Mouse (Mus musculus) brown adipose tissue, adult 24 weeks (tissue): ENCODE measurements around the gene Glrx. TPM values are rescaled to one million over a fixed set of nuclear protein-coding genes. Genes with fewer than 3 reads are reported as not detected.

Experiments
- H3K27ac ChIP-seq: fragments of 200-500 bp; replicated peaks from 2 replicates; pipeline ENCODE4 v1.5.1; 2012; ENCODE audit warnings: low read depth, mild to moderate bottlenecking, low read length
- H3K4me1 ChIP-seq: fragments of 200-500 bp; 2 replicates; pipeline ENCODE4 v1.6.1; 2012; ENCODE audit warnings: low read length, mixed read lengths; ENCODE audit not compliant: control insufficient read depth, insufficient read depth, insufficient read length
- H3K4me3 ChIP-seq: fragments of 200-500 bp; 2 replicates; pipeline ENCODE4 v1.5.1; 2012; ENCODE audit warnings: low read depth, mild to moderate bottlenecking, low read length, moderate library complexity; ENCODE audit not compliant: insufficient read depth
- polyA plus RNA-seq: library from polyadenylated mRNA; stranded (reverse); fragments of >200 nt; gene quantifications from 2 replicates; pipeline ENCODE4 v1.2.4, GENCODE M21; 2012; ENCODE audit not compliant: missing spikeins, insufficient read depth, insufficient read length

The Glrx gene
- polyA plus RNA-seq, 1 experiment, result 39.4 TPM

DNA sequence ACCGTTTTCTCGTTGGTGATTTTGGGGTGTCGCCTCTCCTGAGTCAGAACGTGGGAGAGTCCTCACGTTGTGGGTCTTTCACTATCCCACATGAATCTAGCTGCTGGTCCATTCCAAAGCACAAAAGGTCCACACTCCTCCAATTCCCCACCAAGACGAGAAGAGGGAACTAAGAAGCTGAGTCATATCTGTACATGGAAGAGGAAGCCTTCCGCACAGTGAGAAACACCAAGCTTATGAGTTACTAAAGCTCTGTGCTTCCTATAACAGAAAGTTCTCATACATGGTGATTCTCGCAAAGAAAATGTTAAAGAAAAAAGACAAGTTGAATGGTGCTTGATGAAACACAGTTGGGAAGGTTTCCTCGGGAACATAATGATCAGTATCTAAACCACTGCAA is 16.5 kb upstream of the Glrx start:
- Histone ChIP-seq H3K27ac (no peak overlapping the region), H3K4me3 (no peak overlapping the region), H3K4me1 (peaks cover 2% of the 10 kb centered on the region; the same call in 1 of the 2 replicates)

DNA sequence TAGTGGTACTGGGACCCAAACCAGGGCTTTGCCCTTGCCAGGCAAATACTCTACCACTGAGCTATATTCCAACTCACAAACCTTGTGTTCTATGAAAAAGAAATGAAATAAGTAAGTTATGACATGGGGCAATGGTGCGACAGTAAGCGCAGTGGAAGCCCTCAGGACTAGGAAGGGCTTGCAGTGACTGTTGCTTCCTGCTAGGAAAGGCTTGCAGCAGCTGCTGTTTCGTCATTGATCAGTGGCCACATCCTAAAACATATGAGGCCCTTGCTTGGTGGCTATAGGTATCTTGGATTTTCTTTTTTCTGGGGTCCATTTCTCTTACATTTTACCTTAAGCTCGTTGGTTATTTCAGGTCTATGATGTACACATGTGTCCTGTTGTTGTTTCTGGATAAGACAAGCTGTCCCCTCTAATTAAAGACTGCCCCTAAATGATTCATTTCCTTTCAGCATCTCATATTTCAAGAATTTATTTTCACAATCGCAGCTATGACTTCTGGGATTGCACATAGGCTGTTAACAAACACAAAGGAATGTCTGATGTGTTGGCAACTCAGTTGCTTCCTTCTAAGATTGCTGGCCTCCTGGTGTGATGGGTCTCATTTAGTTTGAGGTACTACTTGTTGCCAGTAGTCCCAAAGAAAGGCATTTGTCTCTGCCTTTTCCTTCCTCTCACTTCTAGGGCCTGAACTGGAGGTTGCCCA is 14.9 kb upstream of the Glrx start:
- peaks cover 2% of the 10 kb centered on the region; the same call in 1 of the 2 replicates for H3K4me1 ChIP-seq
- H3K4me3 ChIP-seq, result no peak overlapping the region
- H3K27ac ChIP-seq, result no peak overlapping the region

GRCm38 (mm10) chr13:75825388-75825787 is 14.3 kb upstream of the Glrx start:
- Histone ChIP-seq H3K4me1 (peaks cover 2% of the 10 kb centered on the region; the same call in 1 of the 2 replicates), H3K4me3 (no peak overlapping the region), H3K27ac (no peak overlapping the region)

DNA sequence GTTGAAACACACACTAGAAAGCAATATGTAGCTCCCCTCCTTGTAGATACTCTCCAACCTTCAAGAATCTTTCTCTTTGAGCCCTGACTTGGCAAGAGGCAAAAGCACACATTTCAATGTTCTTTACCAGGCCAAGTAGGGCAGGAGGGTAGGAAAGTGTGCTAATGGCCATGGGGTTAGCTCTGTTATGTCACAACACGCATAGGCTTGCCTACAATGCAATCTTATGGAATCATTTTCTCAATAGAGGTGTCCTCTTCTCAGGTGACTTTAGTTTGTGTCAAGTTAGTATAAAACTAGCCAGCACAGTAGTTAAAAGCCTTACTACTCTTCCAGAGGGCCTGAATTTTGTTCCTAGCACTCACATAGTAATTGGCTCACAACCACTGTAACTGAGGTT is 9.0 kb upstream of the Glrx start:
- Histone ChIP-seq H3K4me1 (no peaks in the 10 kb centered on the region), H3K27ac (no peak overlapping the region), H3K4me3 (no peak overlapping the region)

DNA sequence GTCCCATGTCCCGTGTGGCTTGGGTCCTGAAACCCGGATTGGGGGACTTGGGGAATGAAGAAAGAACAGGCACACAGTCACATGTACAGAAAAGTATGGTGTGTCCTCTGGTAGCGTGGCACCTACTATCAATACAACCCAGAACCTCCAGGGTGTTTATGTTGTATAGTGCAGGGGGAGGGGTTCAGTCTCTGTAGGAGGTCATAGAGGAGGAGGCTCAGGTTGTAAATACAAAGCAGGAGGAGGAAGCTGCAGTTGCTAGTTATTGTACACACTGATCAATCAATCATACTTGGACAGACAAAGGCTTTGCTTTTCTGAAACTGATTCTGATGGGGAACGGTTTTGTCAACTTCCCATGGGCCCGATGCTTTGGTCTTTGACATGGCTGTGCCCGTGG is 8.0 kb upstream of the Glrx start:
- Histone ChIP-seq H3K4me1 (no peaks in the 10 kb centered on the region), H3K27ac (no peak overlapping the region), H3K4me3 (no peak overlapping the region)

DNA sequence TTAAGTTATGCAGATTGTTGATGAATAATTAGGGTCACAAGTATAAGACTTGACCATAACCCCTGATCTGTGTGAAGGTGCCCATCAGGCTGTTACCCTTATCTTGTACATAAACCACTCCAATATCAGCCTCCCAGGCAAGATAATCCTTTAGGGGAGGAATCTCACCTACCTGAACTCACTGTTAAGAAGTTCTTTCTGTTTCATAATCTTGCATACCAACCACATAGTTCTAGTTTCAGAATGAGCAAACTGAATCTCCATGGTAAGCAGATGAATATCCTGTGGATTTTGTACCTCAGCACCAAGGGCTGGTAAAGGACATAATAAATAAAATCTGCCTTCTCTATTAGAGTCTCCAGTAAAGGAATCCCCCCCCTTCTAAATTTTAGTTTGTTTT is 7.0 kb upstream of the Glrx start:
- Histone ChIP-seq H3K4me3 (no peak overlapping the region), H3K4me1 (no peaks in the 10 kb centered on the region), H3K27ac (no peak overlapping the region)

DNA sequence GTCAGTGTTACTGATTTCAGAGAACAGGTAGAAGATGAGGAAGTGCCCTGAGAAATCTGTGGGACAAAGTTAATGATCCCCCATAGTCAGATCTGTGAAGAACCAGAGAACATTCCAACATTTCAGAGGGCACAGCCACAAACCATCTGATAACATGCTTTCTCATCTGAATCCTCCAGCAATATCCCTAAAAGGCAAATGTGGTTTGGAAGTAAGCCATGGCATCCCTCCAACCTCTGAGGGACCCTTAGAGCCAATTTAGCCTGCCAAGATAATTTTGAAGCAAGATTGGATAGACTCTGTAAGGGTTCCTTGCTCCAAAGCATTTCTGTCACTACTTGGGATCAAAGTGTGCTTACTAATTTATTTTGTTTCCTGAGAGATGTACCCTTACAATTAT is 6.2 kb upstream of the Glrx start:
- H3K4me1 ChIP-seq, result no peaks in the 10 kb centered on the region
- no peak overlapping the region for H3K4me3 ChIP-seq
- no peak overlapping the region for H3K27ac ChIP-seq

GRCm38 (mm10) chr13:75835461-75835860 is 4.2 kb upstream of the Glrx start:
- H3K4me1 ChIP-seq, result 0 out of 2 replicates have a peak, but pooled peaks cover 2% of the 10 kb centered on the region
- no peak overlapping the region for H3K4me3 ChIP-seq
- H3K27ac ChIP-seq, result no peak overlapping the region

GRCm38 (mm10) chr13:75838506-75838905 is 1.2 kb upstream of the Glrx start:
- H3K4me3 ChIP-seq, result no peak overlapping the region
- H3K27ac ChIP-seq, result no peak overlapping the region
- peaks cover 15% of the 10 kb centered on the region for H3K4me1 ChIP-seq

- Histone ChIP-seq H3K4me1 (peaks cover 22% of the 10 kb centered on the region), H3K27ac (no peak overlapping the region)
These were observed 1.2 kb downstream of the Glrx start for GRCm38 (mm10) chr13:75840752-75841285.

GRCm38 (mm10) chr13:75841950-75842349 is 2.3 kb downstream of the Glrx start:
- Histone ChIP-seq H3K4me3 (no peak overlapping the region), H3K27ac (no peak overlapping the region), H3K4me1 (peaks cover 22% of the 10 kb centered on the region)

More at GRCm38 (mm10) chr13:75840752-75841285, 1.2 kb downstream of the Glrx start:
- H3K4me3 ChIP-seq, result peak overlapping the region; percentile 73

- no peak overlapping the region for H3K4me3 ChIP-seq
- no peak overlapping the region for H3K27ac ChIP-seq
- H3K4me1 ChIP-seq, result peaks cover 22% of the 10 kb centered on the region
These were observed 3.7 kb downstream of the Glrx start for GRCm38 (mm10) chr13:75843331-75843730.

DNA sequence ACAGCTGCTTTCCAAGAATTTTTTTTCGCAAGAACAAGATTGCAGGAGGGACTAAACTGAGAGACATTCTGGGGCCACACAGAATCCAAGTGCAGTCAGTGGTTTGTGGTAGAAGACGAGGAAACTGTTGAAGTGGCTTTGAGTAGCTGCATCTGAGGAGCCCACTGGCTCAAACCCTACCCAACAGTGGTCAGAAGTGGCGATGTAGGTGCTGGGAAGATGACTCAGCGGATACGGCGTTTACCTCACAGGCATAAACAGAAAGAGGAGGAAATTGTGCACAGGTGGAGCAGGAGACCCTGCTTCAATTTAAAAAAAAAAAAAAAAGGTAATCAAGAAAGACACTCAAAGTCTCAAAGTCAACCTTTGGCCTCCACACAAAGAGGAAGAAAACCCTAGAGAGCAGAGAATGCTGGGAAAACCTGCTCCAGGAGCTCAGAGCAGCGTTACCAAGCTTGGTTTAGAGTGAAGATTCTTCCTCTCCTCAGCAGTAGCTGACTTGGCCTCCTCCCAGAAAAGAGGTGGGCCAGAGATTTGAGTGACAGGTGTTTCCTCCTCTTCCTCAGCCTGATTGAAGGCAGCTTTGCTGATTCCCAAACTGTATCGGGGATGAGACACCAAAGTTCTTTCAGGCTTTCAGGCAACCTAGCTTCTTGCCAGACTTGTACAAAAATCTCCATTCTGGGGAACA is 4.5 kb downstream of the Glrx start:
- no peak overlapping the region for H3K27ac ChIP-seq
- peaks cover 22% of the 10 kb centered on the region for H3K4me1 ChIP-seq

DNA sequence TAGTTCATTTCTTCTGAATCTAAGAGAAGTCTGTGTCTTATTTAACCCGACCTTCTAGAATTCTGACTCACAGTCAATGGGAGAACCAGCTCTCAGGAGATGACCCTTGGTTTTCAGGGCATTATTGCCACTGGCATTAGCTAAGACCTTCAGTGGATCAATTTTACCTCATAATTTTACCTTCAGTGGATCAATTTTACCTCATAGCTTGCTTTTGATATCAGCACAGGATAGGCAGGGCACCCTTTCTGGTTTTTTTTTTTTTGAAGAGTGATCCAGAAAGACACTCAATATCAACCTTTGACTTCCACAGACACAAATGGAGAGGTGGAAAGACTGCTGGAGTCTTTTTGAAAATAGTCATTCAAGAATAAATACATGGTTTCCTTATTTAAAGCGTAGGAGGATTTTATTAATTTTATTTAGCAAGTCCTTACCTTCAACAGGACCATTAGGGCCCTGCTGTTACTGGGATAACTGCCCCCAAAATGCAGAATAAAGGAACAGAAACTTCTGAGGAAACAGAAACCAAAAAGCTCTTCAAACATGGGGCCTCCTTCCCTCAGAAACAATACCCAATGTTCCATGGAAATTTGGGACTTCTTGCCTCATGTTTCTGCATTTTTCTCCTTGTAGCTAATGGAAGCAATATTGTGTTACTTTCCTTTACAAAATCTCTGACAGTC is 5.3 kb downstream of the Glrx start:
- H3K4me1 ChIP-seq, result peaks cover 20% of the 10 kb centered on the region
- H3K27ac ChIP-seq, result no peak overlapping the region
- H3K4me3 ChIP-seq, result no peak overlapping the region

More for the DNA sequence above, 4.5 kb downstream of the Glrx start:
- no peak overlapping the region for H3K4me3 ChIP-seq

DNA sequence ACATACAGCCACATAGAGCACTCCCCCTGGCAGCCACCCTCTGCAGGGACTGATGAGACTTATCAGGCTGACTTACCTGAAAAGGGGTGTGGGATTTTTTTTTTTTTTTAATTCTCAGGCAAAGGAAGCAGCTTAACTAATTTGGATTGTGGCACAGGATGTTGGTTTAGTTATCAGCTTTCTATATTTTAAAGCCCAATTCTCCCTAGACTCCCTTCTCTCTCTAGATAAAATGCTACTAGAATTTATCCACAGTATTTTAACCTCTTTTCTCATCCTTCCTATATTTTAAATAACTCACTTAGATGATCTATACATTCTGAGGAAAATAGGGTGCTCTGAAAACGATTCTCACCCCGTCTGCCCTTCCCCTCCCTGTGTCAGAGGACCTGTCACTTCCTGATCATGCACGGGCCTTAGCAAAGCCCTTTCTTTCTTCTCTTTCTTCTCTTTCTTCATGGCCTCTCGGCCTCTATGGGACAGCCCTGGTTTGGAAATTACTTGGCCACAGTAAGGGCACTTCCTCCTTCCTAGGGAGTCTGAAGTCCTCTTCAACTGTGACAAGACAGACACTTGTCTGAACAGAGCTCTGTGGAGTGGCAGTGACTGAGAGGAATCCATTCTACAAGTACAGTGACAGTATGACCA is 6.0 kb downstream of the Glrx start:
- no peak overlapping the region for H3K4me3 ChIP-seq
- no peak overlapping the region for H3K27ac ChIP-seq
- H3K4me1 ChIP-seq, result peaks cover 19% of the 10 kb centered on the region
